Mouse (Mus musculus): Measurements from ENCODE around the gene Cwc27. TPM values are rescaled to one million over a fixed set of nuclear protein-coding genes. Genes with fewer than 3 reads are reported as not detected.

The Cwc27 gene
- polyA plus RNA-seq, 1 experiment, result 2.8 TPM

DNA sequence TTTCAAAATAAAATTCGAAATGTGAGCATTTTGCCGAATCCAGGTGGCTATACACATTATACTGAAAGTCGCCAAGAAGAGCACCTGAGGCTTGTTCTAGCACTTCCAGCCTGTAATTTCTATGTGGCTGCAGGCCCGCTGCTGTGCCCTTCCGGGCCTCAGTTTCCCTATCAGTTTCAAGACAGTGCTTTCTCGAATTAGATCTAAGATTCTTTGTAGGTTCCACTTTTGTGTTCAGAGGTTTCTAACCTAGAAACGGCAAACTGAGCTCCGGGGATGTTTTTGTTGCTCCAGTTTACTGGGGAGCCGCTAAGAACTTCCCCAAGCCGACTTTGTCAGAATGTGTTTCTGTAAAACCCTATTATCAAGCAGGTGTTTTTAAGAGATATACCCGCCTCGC is 754 bp upstream of the Cwc27 start:
- Histone ChIP-seq H3K27ac (ENCODE audit: control insufficient read depth, insufficient read depth, low read length) (no peak overlapping the region), H3K4me1 (replicated peaks; ENCODE audit: control insufficient read depth, insufficient read depth, low read length) (no peaks in the 10 kb centered on the region; the same call in 1 of the 2 replicates), H3K4me3 (ENCODE audit: control insufficient read depth, insufficient read depth, low read length) (peak overlapping the region; percentile 24; the same call in 1 of the 2 replicates), H3K27me3 (ENCODE audit: control insufficient read depth, insufficient read depth, low read length) (no peaks in the 10 kb centered on the region), H3K36me3 (ENCODE audit: control insufficient read depth, insufficient read depth, low read length) (no peaks in the 10 kb centered on the region)
- peak; percentile 4 for DNase-seq
- 16% methylated on average over 12 of the region's 12 CpGs for WGBS
- TF ChIP-seq POLR2A (IDR thresholded peaks at IDR 0.05; ENCODE audit: control insufficient read depth, extremely low read depth, insufficient read depth, low read length, poor library complexity), result no peak
- TF ChIP-seq CTCF (IDR thresholded peaks at IDR 0.05; ENCODE audit: borderline replicate concordance, control insufficient read depth, extremely low read depth, insufficient read depth, low read length, poor library complexity), result no peak

GRCm38 (mm10) chr13:104816270-104816634 is 690 bp downstream of the Cwc27 start:
- H3K4me1 ChIP-seq (replicated peaks; ENCODE audit: control insufficient read depth, insufficient read depth, low read length), result no peaks in the 10 kb centered on the region; the same call in 1 of the 2 replicates
- H3K4me3 ChIP-seq (ENCODE audit: control insufficient read depth, insufficient read depth, low read length), result peak overlapping the region; percentile 78
- WGBS, result 5% methylated on average over 8 of the region's 8 CpGs
- no peak for DNase-seq
- H3K27ac ChIP-seq (ENCODE audit: control insufficient read depth, insufficient read depth, low read length), result no peak overlapping the region
- no peaks in the 10 kb centered on the region for H3K36me3 ChIP-seq (ENCODE audit: control insufficient read depth, insufficient read depth, low read length)
- H3K27me3 ChIP-seq (ENCODE audit: control insufficient read depth, insufficient read depth, low read length), result no peaks in the 10 kb centered on the region
- no peak for TF ChIP-seq CTCF (IDR thresholded peaks at IDR 0.05; ENCODE audit: borderline replicate concordance, control insufficient read depth, extremely low read depth, insufficient read depth, low read length, poor library complexity)
- TF ChIP-seq POLR2A (IDR thresholded peaks at IDR 0.05; ENCODE audit: control insufficient read depth, extremely low read depth, insufficient read depth, low read length, poor library complexity), result no peak

DNA sequence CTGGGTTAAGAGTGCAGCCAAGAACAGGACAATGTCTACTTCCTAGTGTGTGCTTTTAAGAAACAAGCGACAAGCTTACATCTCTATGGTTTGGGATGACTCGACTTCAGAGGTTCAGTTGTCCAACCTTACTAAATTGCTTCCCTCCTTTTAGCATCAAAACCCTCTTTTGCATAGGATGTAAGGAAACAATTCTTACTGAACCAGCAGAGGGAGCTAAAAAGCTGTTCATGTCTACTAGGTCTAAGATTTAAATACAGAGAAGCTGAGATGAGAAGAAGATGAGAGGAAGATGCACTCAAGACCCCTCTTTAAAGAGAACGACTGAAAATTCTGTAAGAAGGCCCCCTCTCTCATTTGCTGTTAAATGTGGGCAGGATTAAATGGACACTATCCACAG is 11.3 kb downstream of the Cwc27 start:
- DNase-seq, result peak; percentile 6
- no peak overlapping the region for H3K27ac ChIP-seq (ENCODE audit: control insufficient read depth, insufficient read depth, low read length)
- H3K36me3 ChIP-seq (ENCODE audit: control insufficient read depth, insufficient read depth, low read length), result peaks cover 27% of the 10 kb centered on the region
- TF ChIP-seq POLR2A (IDR thresholded peaks at IDR 0.05; ENCODE audit: control insufficient read depth, extremely low read depth, insufficient read depth, low read length, poor library complexity), result no peak
- no peak for TF ChIP-seq CTCF (IDR thresholded peaks at IDR 0.05; ENCODE audit: borderline replicate concordance, control insufficient read depth, extremely low read depth, insufficient read depth, low read length, poor library complexity)
- no peaks in the 10 kb centered on the region for H3K4me1 ChIP-seq (replicated peaks; ENCODE audit: control insufficient read depth, insufficient read depth, low read length)
- WGBS, result 53% methylated on average over 3 of the region's 3 CpGs
- no peaks in the 10 kb centered on the region for H3K27me3 ChIP-seq (ENCODE audit: control insufficient read depth, insufficient read depth, low read length)
- no peak overlapping the region for H3K4me3 ChIP-seq (ENCODE audit: control insufficient read depth, insufficient read depth, low read length)

GRCm38 (mm10) chr13:104799566-104800182 is 17.3 kb downstream of the Cwc27 start:
- Histone ChIP-seq H3K27ac (ENCODE audit: control insufficient read depth, insufficient read depth, low read length) (no peak overlapping the region), H3K27me3 (ENCODE audit: control insufficient read depth, insufficient read depth, low read length) (no peaks in the 10 kb centered on the region), H3K36me3 (ENCODE audit: control insufficient read depth, insufficient read depth, low read length) (peaks cover 25% of the 10 kb centered on the region), H3K4me1 (replicated peaks; ENCODE audit: control insufficient read depth, insufficient read depth, low read length) (no peaks in the 10 kb centered on the region), H3K4me3 (ENCODE audit: control insufficient read depth, insufficient read depth, low read length) (no peak overlapping the region)
- TF ChIP-seq CTCF (IDR thresholded peaks at IDR 0.05; ENCODE audit: borderline replicate concordance, control insufficient read depth, extremely low read depth, insufficient read depth, low read length, poor library complexity), result no peak
- TF ChIP-seq POLR2A (IDR thresholded peaks at IDR 0.05; ENCODE audit: control insufficient read depth, extremely low read depth, insufficient read depth, low read length, poor library complexity), result no peak
- DNase-seq, result no peak
- WGBS, result 92% methylated on average over 7 of the region's 7 CpGs

- Histone ChIP-seq H3K27me3 (ENCODE audit: control insufficient read depth, insufficient read depth, low read length) (no peaks in the 10 kb centered on the region), H3K36me3 (ENCODE audit: control insufficient read depth, insufficient read depth, low read length) (peaks cover 20% of the 10 kb centered on the region), H3K4me3 (ENCODE audit: control insufficient read depth, insufficient read depth, low read length) (no peak overlapping the region), H3K27ac (ENCODE audit: control insufficient read depth, insufficient read depth, low read length) (no peak overlapping the region), H3K4me1 (replicated peaks; ENCODE audit: control insufficient read depth, insufficient read depth, low read length) (no peaks in the 10 kb centered on the region)
- TF ChIP-seq POLR2A (IDR thresholded peaks at IDR 0.05; ENCODE audit: control insufficient read depth, extremely low read depth, insufficient read depth, low read length, poor library complexity) (no peak), CTCF (IDR thresholded peaks at IDR 0.05; ENCODE audit: borderline replicate concordance, control insufficient read depth, extremely low read depth, insufficient read depth, low read length, poor library complexity) (no peak)
- WGBS, result 95% methylated on average over 8 of the region's 8 CpGs
- no peak for DNase-seq
These were observed 17.9 kb downstream of the Cwc27 start for GRCm38 (mm10) chr13:104799067-104799466.

DNA sequence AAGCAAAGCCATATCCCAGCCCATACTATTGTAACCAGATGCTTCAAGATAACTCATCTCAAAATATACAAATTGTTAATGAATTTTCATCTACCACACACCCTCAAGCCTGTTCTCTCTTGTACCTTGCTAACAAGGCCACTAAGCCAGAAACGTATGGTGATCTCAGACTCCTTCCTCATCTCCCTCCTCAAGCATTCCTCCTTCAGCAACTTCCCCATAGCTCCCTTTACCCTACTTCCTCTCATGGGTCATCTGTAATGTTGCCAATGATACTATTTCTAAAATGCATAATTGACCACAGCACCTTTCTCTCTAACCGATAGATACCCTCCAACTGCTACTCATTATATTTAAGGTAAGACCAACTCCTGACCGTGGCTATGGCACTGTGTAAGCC is 22.5 kb downstream of the Cwc27 start:
- Histone ChIP-seq H3K4me3 (ENCODE audit: control insufficient read depth, insufficient read depth, low read length) (no peak overlapping the region), H3K27ac (ENCODE audit: control insufficient read depth, insufficient read depth, low read length) (no peak overlapping the region), H3K4me1 (replicated peaks; ENCODE audit: control insufficient read depth, insufficient read depth, low read length) (no peaks in the 10 kb centered on the region), H3K27me3 (ENCODE audit: control insufficient read depth, insufficient read depth, low read length) (no peaks in the 10 kb centered on the region), H3K36me3 (ENCODE audit: control insufficient read depth, insufficient read depth, low read length) (peaks cover 8% of the 10 kb centered on the region; the same call in 1 of the 2 replicates)
- DNase-seq, result no peak
- 89% methylated on average over 3 of the region's 3 CpGs for WGBS
- TF ChIP-seq POLR2A (IDR thresholded peaks at IDR 0.05; ENCODE audit: control insufficient read depth, extremely low read depth, insufficient read depth, low read length, poor library complexity) (no peak), CTCF (IDR thresholded peaks at IDR 0.05; ENCODE audit: borderline replicate concordance, control insufficient read depth, extremely low read depth, insufficient read depth, low read length, poor library complexity) (no peak)

GRCm38 (mm10) chr13:104792184-104792583 is 24.8 kb downstream of the Cwc27 start, which contains the start of gene Srek1ip1:
TSS of gene Srek1ip1 (plus strand) at chr13:104792484.
- WGBS, result 97% methylated on average over 11 of the region's 11 CpGs

More at GRCm38 (mm10) chr13:104792184-104792583, 24.8 kb downstream of the Cwc27 start, which contains the start of gene Srek1ip1:
- DNase-seq, result no peak
- TF ChIP-seq CTCF (IDR thresholded peaks at IDR 0.05; ENCODE audit: borderline replicate concordance, control insufficient read depth, extremely low read depth, insufficient read depth, low read length, poor library complexity) (no peak), POLR2A (IDR thresholded peaks at IDR 0.05; ENCODE audit: control insufficient read depth, extremely low read depth, insufficient read depth, low read length, poor library complexity) (no peak)
- peaks cover 3% of the 10 kb centered on the region; the same call in 1 of the 2 replicates for H3K36me3 ChIP-seq (ENCODE audit: control insufficient read depth, insufficient read depth, low read length)
- no peaks in the 10 kb centered on the region for H3K27me3 ChIP-seq (ENCODE audit: control insufficient read depth, insufficient read depth, low read length)
- no peak within 1 kb of the TSS for H3K4me3 ChIP-seq (ENCODE audit: control insufficient read depth, insufficient read depth, low read length)
- H3K4me1 ChIP-seq (replicated peaks; ENCODE audit: control insufficient read depth, insufficient read depth, low read length), result no peaks in the 10 kb centered on the region
- no peak within 1 kb of the TSS for H3K27ac ChIP-seq (ENCODE audit: control insufficient read depth, insufficient read depth, low read length)
